Mouse (Mus musculus): Measurements from ENCODE around the gene Trub1.

Trub1 gene

DNA sequence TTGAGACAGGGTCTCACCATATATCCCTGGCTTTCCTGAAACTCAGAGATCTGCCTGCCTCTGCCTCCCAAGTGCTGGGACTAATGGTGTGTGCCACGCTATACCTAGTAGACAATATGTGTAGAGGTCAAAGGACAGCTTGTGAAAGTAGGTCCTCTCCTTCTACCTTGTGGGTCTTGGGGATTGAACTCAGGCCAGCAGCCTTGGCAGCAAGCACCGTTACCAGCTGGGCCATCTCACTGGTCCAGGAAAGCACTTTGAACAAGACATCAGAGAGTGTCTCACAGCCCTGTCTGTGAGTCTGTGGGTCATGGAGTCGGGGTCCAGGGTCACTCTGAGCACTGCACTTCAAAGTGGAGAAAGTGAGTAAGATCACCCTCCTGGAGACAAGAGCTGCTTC lies 24.1 kb upstream of the Trub1 start:
- DNase-seq (ENCODE audit: low read depth, low spot score), result no peak
- Histone ChIP-seq H3K36me3 (ENCODE audit: control insufficient read depth, insufficient read depth, low read length, poor library complexity, severe bottlenecking) (no peaks in the 10 kb centered on the region), H3K27me3 (ENCODE audit: control insufficient read depth, insufficient read depth, low read length, poor library complexity, severe bottlenecking) (0 out of 2 replicates have a peak, but pooled peaks cover 1% of the 10 kb centered on the region)

GRCm38 (mm10) chr19:57429926-57430325 lies 22.8 kb upstream of the Trub1 start:
- no peak for DNase-seq (ENCODE audit: low read depth, low spot score)
- H3K36me3 ChIP-seq (ENCODE audit: control insufficient read depth, insufficient read depth, low read length, poor library complexity, severe bottlenecking), result no peaks in the 10 kb centered on the region
- 0 out of 2 replicates have a peak, but pooled peaks cover 1% of the 10 kb centered on the region for H3K27me3 ChIP-seq (ENCODE audit: control insufficient read depth, insufficient read depth, low read length, poor library complexity, severe bottlenecking)

- no peaks in the 10 kb centered on the region for H3K36me3 ChIP-seq (ENCODE audit: control insufficient read depth, insufficient read depth, low read length, poor library complexity, severe bottlenecking)
- 0 out of 2 replicates have a peak, but pooled peaks cover 1% of the 10 kb centered on the region for H3K27me3 ChIP-seq (ENCODE audit: control insufficient read depth, insufficient read depth, low read length, poor library complexity, severe bottlenecking)
- DNase-seq (ENCODE audit: low read depth, low spot score), result no peak
Observed at GRCm38 (mm10) chr19:57431476-57431875, 21.2 kb upstream of the Trub1 start.

DNA sequence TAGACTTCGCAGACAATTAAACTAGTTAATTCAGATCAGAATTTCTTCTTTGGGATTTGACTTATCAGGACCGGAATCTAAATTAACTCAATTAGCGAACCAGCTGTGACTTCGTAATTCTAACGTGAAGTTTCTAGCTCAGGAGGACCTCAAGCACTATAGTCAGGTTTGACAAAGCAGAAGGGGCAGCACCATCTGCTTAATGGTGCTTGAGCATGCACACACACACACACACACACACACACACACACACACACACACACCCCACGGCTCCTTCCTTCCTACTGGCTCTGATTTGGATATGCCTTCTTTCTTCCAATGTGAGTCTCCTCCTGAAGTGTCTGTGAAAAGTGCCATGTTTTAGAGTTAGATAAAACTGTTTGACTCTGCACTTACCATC lies 18.7 kb upstream of the Trub1 start:
- Histone ChIP-seq H3K27me3 (ENCODE audit: control insufficient read depth, insufficient read depth, low read length, poor library complexity, severe bottlenecking) (0 out of 2 replicates have a peak, but pooled peaks cover 1% of the 10 kb centered on the region), H3K36me3 (ENCODE audit: control insufficient read depth, insufficient read depth, low read length, poor library complexity, severe bottlenecking) (no peaks in the 10 kb centered on the region)
- no peak for DNase-seq (ENCODE audit: low read depth, low spot score)

GRCm38 (mm10) chr19:57436586-57437021 lies 16.1 kb upstream of the Trub1 start:
- DNase-seq (ENCODE audit: low read depth, low spot score), result no peak

GRCm38 (mm10) chr19:57437042-57437441 lies 15.7 kb upstream of the Trub1 start:
- no peaks in the 10 kb centered on the region for H3K27me3 ChIP-seq (ENCODE audit: control insufficient read depth, insufficient read depth, low read length, poor library complexity, severe bottlenecking)
- no peak for DNase-seq (ENCODE audit: low read depth, low spot score)
- no peaks in the 10 kb centered on the region for H3K36me3 ChIP-seq (ENCODE audit: control insufficient read depth, insufficient read depth, low read length, poor library complexity, severe bottlenecking)

More at GRCm38 (mm10) chr19:57436586-57437021, 16.1 kb upstream of the Trub1 start:
- Histone ChIP-seq H3K36me3 (ENCODE audit: control insufficient read depth, insufficient read depth, low read length, poor library complexity, severe bottlenecking) (no peaks in the 10 kb centered on the region), H3K27me3 (ENCODE audit: control insufficient read depth, insufficient read depth, low read length, poor library complexity, severe bottlenecking) (0 out of 2 replicates have a peak, but pooled peaks cover 1% of the 10 kb centered on the region)

DNA sequence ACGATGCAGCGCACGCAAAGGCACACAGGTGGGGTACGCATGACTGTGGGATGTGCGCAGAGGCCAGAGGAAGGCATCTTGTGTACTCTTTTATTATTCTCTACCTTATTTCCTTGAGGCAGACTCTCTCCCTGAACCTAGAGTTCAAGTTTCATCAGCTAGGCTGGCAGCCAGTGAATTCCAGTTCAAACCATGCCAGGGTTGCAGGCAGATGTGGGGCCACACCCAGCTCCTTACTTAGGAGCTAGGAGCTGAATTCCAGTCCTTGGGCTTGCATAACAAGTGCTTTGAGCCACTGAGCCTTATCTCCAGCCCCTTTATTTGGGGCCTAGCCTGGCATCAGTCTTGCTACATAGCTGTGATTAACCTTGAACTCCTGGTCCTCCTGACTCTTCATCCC lies 13.4 kb upstream of the Trub1 start:
- Histone ChIP-seq H3K36me3 (ENCODE audit: control insufficient read depth, insufficient read depth, low read length, poor library complexity, severe bottlenecking) (no peaks in the 10 kb centered on the region), H3K27me3 (ENCODE audit: control insufficient read depth, insufficient read depth, low read length, poor library complexity, severe bottlenecking) (no peaks in the 10 kb centered on the region)
- DNase-seq (ENCODE audit: low read depth, low spot score), result no peak

DNA sequence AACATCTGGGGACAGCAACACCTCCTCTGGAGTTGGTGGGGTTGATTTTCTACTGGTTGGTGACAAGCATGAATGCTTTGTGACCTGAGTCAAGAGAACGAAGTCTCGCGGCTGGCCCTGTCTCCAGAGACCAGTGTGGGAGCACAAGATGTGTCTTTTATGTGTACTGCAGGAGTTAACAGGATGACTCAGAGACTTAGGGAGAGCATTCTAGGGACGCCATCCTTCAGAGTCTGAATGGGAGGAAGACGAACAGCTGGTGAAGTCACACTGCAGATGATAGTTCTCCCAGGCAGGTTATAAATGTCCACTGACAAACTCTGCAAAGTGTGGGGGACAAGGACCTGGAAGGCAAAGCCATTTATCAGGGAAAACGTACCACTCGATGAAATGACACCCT lies 11.2 kb upstream of the Trub1 start:
- H3K36me3 ChIP-seq (ENCODE audit: control insufficient read depth, insufficient read depth, low read length, poor library complexity, severe bottlenecking), result no peaks in the 10 kb centered on the region
- H3K27me3 ChIP-seq (ENCODE audit: control insufficient read depth, insufficient read depth, low read length, poor library complexity, severe bottlenecking), result no peaks in the 10 kb centered on the region

DNA sequence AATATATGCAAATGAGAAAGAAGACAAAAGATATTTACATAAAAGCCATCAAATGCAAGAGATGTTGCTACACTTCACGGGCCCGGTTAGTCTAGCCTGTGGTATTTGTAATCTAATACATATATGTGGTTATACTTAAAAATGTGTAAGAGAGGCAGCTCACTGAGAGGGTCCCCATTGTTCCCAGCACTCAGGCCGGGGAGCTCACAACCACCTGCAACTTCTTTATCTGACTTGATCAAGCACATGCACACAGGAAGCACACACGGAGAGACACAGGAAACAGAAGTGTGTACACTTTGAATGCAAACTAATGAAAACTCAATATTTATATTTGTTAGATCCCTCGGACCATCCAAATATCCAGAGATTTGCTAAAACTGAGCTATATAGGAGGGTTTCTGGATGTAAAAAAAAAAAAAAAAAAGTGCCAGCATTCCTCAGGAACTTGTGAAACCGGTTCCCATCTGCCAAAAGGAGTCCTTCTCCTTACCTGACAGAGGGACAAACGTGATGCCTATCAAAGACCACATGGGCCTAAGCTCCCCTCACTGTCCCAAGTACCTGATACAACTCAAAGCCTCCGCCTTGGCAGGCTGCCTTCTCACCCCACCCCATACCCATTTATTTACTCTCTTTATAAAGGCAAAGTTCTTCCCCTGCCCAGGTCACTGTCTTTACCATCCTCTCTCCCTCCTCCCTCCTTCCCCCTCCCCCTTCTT lies 9.6 kb upstream of the Trub1 start:
- no peaks in the 10 kb centered on the region for H3K36me3 ChIP-seq (ENCODE audit: control insufficient read depth, insufficient read depth, low read length, poor library complexity, severe bottlenecking)
- no peaks in the 10 kb centered on the region for H3K27me3 ChIP-seq (ENCODE audit: control insufficient read depth, insufficient read depth, low read length, poor library complexity, severe bottlenecking)
- DNase-seq (ENCODE audit: low read depth, low spot score), result no peak

More for the DNA sequence above, 11.2 kb upstream of the Trub1 start:
- no peak for DNase-seq (ENCODE audit: low read depth, low spot score)

- DNase-seq (ENCODE audit: low read depth, low spot score), result no peak
- no peaks in the 10 kb centered on the region for H3K36me3 ChIP-seq (ENCODE audit: control insufficient read depth, insufficient read depth, low read length, poor library complexity, severe bottlenecking)
- H3K27me3 ChIP-seq (ENCODE audit: control insufficient read depth, insufficient read depth, low read length, poor library complexity, severe bottlenecking), result no peaks in the 10 kb centered on the region
Observed at GRCm38 (mm10) chr19:57445049-57445448, 7.7 kb upstream of the Trub1 start.

DNA sequence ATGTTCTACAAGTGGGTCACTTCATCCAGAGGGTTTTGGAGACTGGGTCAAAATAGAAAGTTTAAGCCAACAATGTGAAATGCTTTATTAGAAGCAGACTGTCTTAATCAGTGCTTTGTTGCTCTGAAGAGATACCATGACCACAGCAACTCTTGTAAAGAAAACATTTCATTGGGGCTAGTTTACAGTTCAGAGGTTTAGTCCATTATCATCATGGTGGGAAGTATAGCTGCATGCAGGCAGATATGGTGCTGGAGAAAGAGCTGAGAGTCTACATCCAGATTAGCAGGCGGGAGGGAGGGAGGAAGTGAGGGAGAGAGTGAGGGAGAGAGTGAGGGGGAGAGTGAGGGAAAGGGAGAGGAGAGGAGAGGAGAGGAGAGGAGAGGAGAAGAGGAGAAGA lies 1.9 kb upstream of the Trub1 start:
- DNase-seq (ENCODE audit: low read depth, low spot score), result no peak
- Histone ChIP-seq H3K27me3 (ENCODE audit: control insufficient read depth, insufficient read depth, low read length, poor library complexity, severe bottlenecking) (no peaks in the 10 kb centered on the region), H3K36me3 (ENCODE audit: control insufficient read depth, insufficient read depth, low read length, poor library complexity, severe bottlenecking) (no peaks in the 10 kb centered on the region)

- Histone ChIP-seq H3K27me3 (ENCODE audit: control insufficient read depth, insufficient read depth, low read length, poor library complexity, severe bottlenecking) (no peaks in the 10 kb centered on the region), H3K36me3 (ENCODE audit: control insufficient read depth, insufficient read depth, low read length, poor library complexity, severe bottlenecking) (no peaks in the 10 kb centered on the region)
- no peak for DNase-seq (ENCODE audit: low read depth, low spot score)
Observed at GRCm38 (mm10) chr19:57451762-57452161, 950 bp upstream of the Trub1 start.

DNA sequence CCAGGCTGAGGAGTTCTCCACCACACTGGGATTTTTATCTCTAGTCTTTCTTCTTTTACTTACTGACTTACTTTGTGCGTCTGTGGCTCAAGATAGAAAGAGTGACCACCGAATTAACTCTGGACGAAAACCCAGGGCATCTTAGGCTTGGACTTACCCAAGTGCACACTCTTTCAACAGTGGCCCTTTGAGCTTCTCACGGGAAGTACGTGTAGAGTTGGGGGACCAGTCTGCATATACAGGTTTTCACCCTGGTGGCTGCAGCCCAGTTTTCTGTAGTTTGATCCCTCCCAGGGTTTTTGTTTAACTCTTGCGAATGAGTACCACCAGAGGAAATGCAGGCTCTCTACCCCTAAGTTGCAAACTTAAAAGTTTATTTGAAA lies 497 bp downstream of the Trub1 start:
- Histone ChIP-seq H3K27me3 (ENCODE audit: control insufficient read depth, insufficient read depth, low read length, poor library complexity, severe bottlenecking) (no peaks in the 10 kb centered on the region), H3K36me3 (ENCODE audit: control insufficient read depth, insufficient read depth, low read length, poor library complexity, severe bottlenecking) (no peaks in the 10 kb centered on the region)
- DNase-seq (ENCODE audit: low read depth, low spot score), result no peak

DNA sequence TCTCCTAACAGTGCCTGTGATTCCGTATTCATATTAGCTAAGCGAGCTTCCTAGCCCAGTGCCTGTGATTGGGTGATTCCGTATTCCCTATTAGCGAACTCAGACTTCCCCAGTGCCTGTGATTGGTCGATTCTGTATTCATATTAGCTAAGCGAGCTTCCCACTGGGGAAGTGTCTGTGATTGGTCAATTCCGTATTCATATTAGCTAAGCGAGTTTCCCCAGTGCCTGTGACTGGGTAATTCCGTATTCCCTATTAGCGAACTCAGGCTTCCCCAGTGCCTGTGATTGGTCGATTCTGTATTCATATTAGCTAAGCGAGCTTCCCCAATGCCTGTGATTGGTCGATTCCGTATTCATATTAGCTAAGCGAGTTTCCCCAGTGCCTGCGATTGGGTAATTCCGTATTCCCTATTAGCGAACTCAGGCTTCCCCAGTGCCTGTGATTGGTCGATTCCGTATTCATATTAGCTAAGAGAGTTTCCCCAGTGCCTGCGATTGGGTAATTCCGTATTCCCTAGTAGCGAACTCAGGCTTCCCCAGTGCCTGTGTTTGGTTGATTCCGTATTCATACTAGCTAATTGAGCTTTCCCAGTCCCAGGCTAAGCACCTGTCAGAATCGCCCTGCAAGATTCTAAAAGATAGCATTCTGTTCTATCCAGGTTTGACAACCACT lies 2.7 kb downstream of the Trub1 start:
- H3K36me3 ChIP-seq (ENCODE audit: control insufficient read depth, insufficient read depth, low read length, poor library complexity, severe bottlenecking), result no peaks in the 10 kb centered on the region
- no peaks in the 10 kb centered on the region for H3K27me3 ChIP-seq (ENCODE audit: control insufficient read depth, insufficient read depth, low read length, poor library complexity, severe bottlenecking)
- no peak for DNase-seq (ENCODE audit: low read depth, low spot score)

GRCm38 (mm10) chr19:57457075-57457474 lies 4.4 kb downstream of the Trub1 start:
- peak; percentile 78 for DNase-seq (ENCODE audit: low read depth, low spot score)
- no peaks in the 10 kb centered on the region for H3K36me3 ChIP-seq (ENCODE audit: control insufficient read depth, insufficient read depth, low read length, poor library complexity, severe bottlenecking)
- no peaks in the 10 kb centered on the region for H3K27me3 ChIP-seq (ENCODE audit: control insufficient read depth, insufficient read depth, low read length, poor library complexity, severe bottlenecking)

Data from splenic B cell, adult 2 months (primary cell).